Mouse (Mus musculus): ENCODE measurements at regions not wholly inside any gene's neighbourhood (a gene's known extent, or its start where the extent isn't known, plus 50 kb on each side); places are given as distances from the start of the nearest gene placed in this dataset.
"Not testable (repeated sequence)": the region's sequence is repeated elsewhere in the genome, so short reads cannot be mapped to it uniquely, and the experiment has no call there.

DNA sequence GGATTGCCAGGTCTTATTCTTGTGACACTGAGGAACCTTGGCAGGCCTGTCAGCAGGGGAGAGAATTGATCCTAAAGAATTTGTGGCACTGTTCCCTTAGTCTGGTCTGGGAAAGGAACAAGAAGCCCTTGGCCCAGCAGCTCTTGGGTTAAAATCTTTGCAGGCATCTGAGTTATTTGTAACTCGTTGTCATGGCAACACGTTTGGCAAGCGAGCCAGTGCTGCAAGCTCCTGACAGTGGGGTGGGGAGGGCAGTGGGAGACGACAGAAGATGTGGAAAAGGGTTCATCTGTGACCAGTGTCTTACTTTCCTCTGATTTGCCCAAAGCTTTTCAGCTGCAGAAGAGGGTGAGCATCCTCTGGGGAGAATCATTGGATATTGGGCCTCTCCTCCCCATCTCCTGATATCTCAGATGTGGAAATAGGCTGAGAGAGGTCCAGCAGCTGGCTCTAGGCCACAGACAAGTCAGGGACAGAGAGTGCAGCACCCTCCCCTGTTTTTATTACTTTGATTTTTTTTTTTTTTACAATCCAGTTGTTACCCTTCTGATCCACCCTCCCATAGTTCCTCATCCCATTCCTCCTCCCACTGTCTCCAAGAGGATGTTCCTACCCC lies 92.4 kb upstream of the Huwe1 start:
- not testable (repeated sequence) for H3K27ac ChIP-seq (replicated peaks); H3K9ac ChIP-seq (ENCODE audit: low read length); H3K4me2 ChIP-seq (replicated peaks; ENCODE audit: low read depth); H3K27me3 ChIP-seq (ENCODE audit: control insufficient read depth, insufficient read depth, low read length); H3K4me3 ChIP-seq (ENCODE audit: low read depth, low read length); H3K4me1 ChIP-seq (replicated peaks; ENCODE audit: control insufficient read depth, insufficient read depth); H3K9me3 ChIP-seq (ENCODE audit: control insufficient read depth, low read length); H3K36me3 ChIP-seq (ENCODE audit: control insufficient read depth, insufficient read depth, low read length); ATAC-seq (ENCODE audit: low FRiP score, low TSS enrichment)
- peak; percentile 13 for DNase-seq (ENCODE audit: low spot score)
- WGBS: 10% methylated on average over 4 of the region's 4 CpGs
